ENCODE assay signal across 10 mouse cellular contexts in genomic region chr13:23445156-23445555, GRCm38 (mm10). TPM values are rescaled to one million over a fixed set of nuclear protein-coding genes. Genes with fewer than 3 reads are reported as not detected.
A peak's percentile ranks its signal among the peaks of the same experiment; 100 is the strongest.
DNase-seq lines count a peak whose midpoint lies in the region; ATAC-seq and TF ChIP-seq lines count a peak whose summit lies in the region.
"Had no signal": no experiment of that assay in that cellular context is flagged by ENCODE, and none has a peak within 500 bp of the region (broad histone marks: within the 10 kb centered on the region; RNA-seq: fewer than 3 reads in every experiment).

No protein-coding gene starts in this region.

- no peaks in the 10 kb centered on the region for H3K79me2 ChIP-seq in heart, adult 2 months (replicated peaks; ENCODE audit: control insufficient read depth, insufficient read depth, low read length)

- WGBS in heart, adult 2 months = 6% methylated on average over 10 of the region's 10 CpGs
- 4% methylated on average over 10 of the region's 10 CpGs for WGBS in forebrain, embryonic 12.5 days
- WGBS in liver, embryonic 12.5 days (ENCODE audit: insufficient replicate concordance) = 7% methylated on average over 10 of the region's 10 CpGs

- no peak for TF ChIP-seq POLR2A in heart, adult 2 months (IDR thresholded peaks at IDR 0.05; ENCODE audit: insufficient read depth, low read depth, low read length)

- no peak for TF ChIP-seq EP300 in heart, adult 2 months (IDR thresholded peaks at IDR 0.05; ENCODE audit: insufficient read depth, low read depth, low read length)

- no peaks in the 10 kb centered on the region; the same call in 1 of the 2 replicates for H3K36me3 ChIP-seq in heart, adult 2 months (ENCODE audit: control insufficient read depth, insufficient read depth, low read length)
- no peaks in the 10 kb centered on the region for H3K36me3 ChIP-seq in forebrain, embryonic 12.5 days (replicated peaks)
- no peaks in the 10 kb centered on the region for H3K36me3 ChIP-seq in liver, embryonic 12.5 days

- peak overlapping the region; percentile 70 for H3K4me2 ChIP-seq in forebrain, embryonic 12.5 days
- peak overlapping the region; percentile 86 for H3K4me2 ChIP-seq in liver, embryonic 12.5 days

- H3K27me3 ChIP-seq in heart, adult 2 months (ENCODE audit: control insufficient read depth, insufficient read depth, low read length) = no peaks in the 10 kb centered on the region
- no peaks in the 10 kb centered on the region for H3K27me3 ChIP-seq in forebrain, embryonic 12.5 days
- H3K27me3 ChIP-seq in liver, embryonic 12.5 days (replicated peaks) = no peaks in the 10 kb centered on the region

- no peaks in the 10 kb centered on the region for H3K9me3 ChIP-seq in forebrain, embryonic 12.5 days
- no peaks in the 10 kb centered on the region for H3K9me3 ChIP-seq in liver, embryonic 12.5 days (replicated peaks)

- peak overlapping the region; percentile 90 for H3K27ac ChIP-seq in heart, adult 2 months
- H3K27ac ChIP-seq in forebrain, embryonic 12.5 days = peak overlapping the region; percentile 99
- H3K27ac ChIP-seq in liver, embryonic 12.5 days = peak overlapping the region; percentile 93

- DNase-seq in heart, adult 2 months = no peak
- no peak for DNase-seq in heart, adult 18-20 months
- peak; percentile 29 for DNase-seq in 3T3-L1 (ENCODE audit: low read depth, low spot score)
- DNase-seq in thymus, postnatal 14 days = no peak
- no peak for DNase-seq in adrenal gland, postnatal 25 days
- DNase-seq in right cerebral cortex, postnatal 10 days (ENCODE audit: low spot score in 2 of 2) = no peak

- H3K4me1 ChIP-seq in heart, adult 2 months (ENCODE audit: control insufficient read depth, insufficient read depth, low read length) = no peaks in the 10 kb centered on the region; the same call in 1 of the 2 replicates
- H3K4me1 ChIP-seq in forebrain, embryonic 12.5 days = peaks cover 10% of the 10 kb centered on the region
- peaks cover 37% of the 10 kb centered on the region for H3K4me1 ChIP-seq in liver, embryonic 12.5 days

- no peak for TF ChIP-seq CTCF in heart, adult 2 months (IDR thresholded peaks at IDR 0.05)

- ATAC-seq in forebrain, embryonic 12.5 days (ENCODE audit: low FRiP score) = peak; percentile 7; the same call in 1 of the 2 replicates
- no peak for ATAC-seq in liver, embryonic 12.5 days

- peak overlapping the region; percentile 90 for H3K4me3 ChIP-seq in heart, adult 2 months
- H3K4me3 ChIP-seq in forebrain, embryonic 12.5 days (replicated peaks) = peak overlapping the region; percentile 69
- peak overlapping the region; percentile 73 for H3K4me3 ChIP-seq in liver, embryonic 12.5 days

- intact Hi-C loops in heart, adult 2 months (cut with DNase I) = loop anchor here (10.0 kb wide), 1 partner anchor 1590 kb away; no protein-coding TSS in a partner anchor

- H3K9ac ChIP-seq in heart, adult 2 months (ENCODE audit: low read depth, low read length) = peak overlapping the region; percentile 93
- H3K9ac ChIP-seq in forebrain, embryonic 12.5 days = peak overlapping the region; percentile 75
- H3K9ac ChIP-seq in liver, embryonic 12.5 days = peak overlapping the region; percentile 86

RNA-seq across cellular contexts. Expression of gene Btn1a1, which starts 20.5 kb away (rescaled TPM):
- total RNA-seq in heart, adult 2 months (2021) = not detected
- 0.20 TPM in 1 of 2 replicates, not detected in the other for polyA plus RNA-seq in heart, adult 2 months (2012; rRNA removed)
- not detected for total RNA-seq in heart, adult 18-20 months (2021)
- 0.18 and 0.36 TPM in 2 replicates for polyA plus RNA-seq in forebrain, embryonic 12.5 days (2016; fragmentation: Nextera tagmentation; extraction: Ambion mirVana)
- polyA plus RNA-seq in liver, embryonic 12.5 days (2016; fragmentation: Nextera tagmentation; extraction: Ambion mirVana) = 1.9 and 2.5 TPM in 2 replicates
- total RNA-seq in adrenal gland, postnatal 25 days (2021) = not detected in 2 replicates
- total RNA-seq: common myeloid progenitor, adult 5-6 weeks; left cerebral cortex, postnatal 36 days had no signal

RNA-seq across cellular contexts. Expression of gene Abt1, which starts 21.5 kb away (rescaled TPM):
- total RNA-seq in heart, adult 2 months (2021) = 1 to 10 TPM; 3.9 to 5.1 TPM
- 2.4 and 3.1 TPM in 2 replicates for polyA plus RNA-seq in heart, adult 2 months (2012; rRNA removed)
- total RNA-seq in heart, adult 18-20 months (2021) = 1 to 10 TPM; 4.6 to 4.7 TPM
- polyA plus RNA-seq in forebrain, embryonic 12.5 days (2016; fragmentation: Nextera tagmentation; extraction: Ambion mirVana) = 13.0 and 13.2 TPM in 2 replicates
- 8.8 and 9.6 TPM in 2 replicates for polyA plus RNA-seq in liver, embryonic 12.5 days (2016; fragmentation: Nextera tagmentation; extraction: Ambion mirVana)
- 6.4 and 6.9 TPM in 2 replicates for total RNA-seq in adrenal gland, postnatal 25 days (2021)

RNA-seq across cellular contexts. Expression of gene Btn2a2, which starts 43.5 kb away (rescaled TPM):
- total RNA-seq in heart, adult 2 months (2021) = not detected
- not detected in 2 replicates for polyA plus RNA-seq in heart, adult 2 months (2012; rRNA removed)
- total RNA-seq in heart, adult 18-20 months (2021) = not detected
- 0.23 and 0.36 TPM in 2 replicates for polyA plus RNA-seq in forebrain, embryonic 12.5 days (2016; fragmentation: Nextera tagmentation; extraction: Ambion mirVana)
- polyA plus RNA-seq in liver, embryonic 12.5 days (2016; fragmentation: Nextera tagmentation; extraction: Ambion mirVana) = 0.07 TPM in 1 of 2 replicates, not detected in the other
- total RNA-seq in adrenal gland, postnatal 25 days (2021) = not detected in 2 replicates
- total RNA-seq: common myeloid progenitor, adult 5-6 weeks had no signal
